Mouse (Mus musculus) urinary bladder, postnatal 25 days (tissue): Measurements from ENCODE around the gene Cfap99.

Experiments used
- DNase-seq: peaks from one replicate; pipeline ENCODE4 v3.0.0; 2022; ENCODE audit warnings: low spot score

Gene Cfap99

GRCm38 (mm10) chr5:34278058-34278457 lies 10.3 kb upstream of the Cfap99 start:
- no peak for DNase-seq

DNA sequence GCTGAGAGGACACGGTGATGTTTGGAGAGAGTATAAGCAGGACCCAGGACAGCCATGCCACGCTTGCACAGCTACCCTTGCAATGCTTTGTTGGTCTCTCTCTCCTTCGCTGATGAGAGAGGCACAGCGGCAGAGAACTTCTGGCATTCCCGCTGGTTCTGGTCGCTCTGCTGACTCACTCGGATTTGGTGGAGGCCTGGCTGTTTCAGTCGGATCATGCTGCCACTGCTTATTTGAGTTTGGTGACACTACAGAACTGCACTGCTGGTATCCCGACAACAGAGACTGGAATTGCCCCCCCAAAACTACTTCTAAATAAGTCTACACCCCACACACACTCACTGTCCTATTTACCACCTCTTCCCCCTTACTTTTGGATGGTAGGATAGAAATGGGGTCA lies 9.2 kb upstream of the Cfap99 start:
- no peak for DNase-seq

- no peak for DNase-seq
Observed at GRCm38 (mm10) chr5:34280976-34281375, 7.4 kb upstream of the Cfap99 start.

DNA sequence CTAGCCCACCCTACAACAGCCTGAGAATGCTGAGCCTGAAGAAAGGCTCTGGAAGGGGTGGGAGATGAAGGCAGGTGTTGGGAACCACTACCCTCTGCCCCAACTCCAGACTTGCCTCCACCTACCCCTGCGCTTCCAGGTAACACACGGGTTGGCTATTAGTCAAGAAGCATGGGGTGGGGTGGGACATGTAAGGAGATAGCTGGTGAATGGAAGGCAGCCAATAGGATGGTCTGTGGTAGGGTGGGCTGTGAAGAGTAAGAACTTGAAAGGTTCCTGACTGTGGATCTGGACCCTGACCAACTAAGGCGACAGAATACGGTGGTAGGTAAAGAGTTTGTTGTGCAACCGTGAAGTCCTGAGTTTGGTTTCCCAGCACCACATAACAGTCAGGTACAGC lies 5.0 kb upstream of the Cfap99 start:
- DNase-seq = no peak

- DNase-seq = no peak
Observed at GRCm38 (mm10) chr5:34284156-34284750, 4.1 kb upstream of the Cfap99 start.

- DNase-seq = no peak
Observed at GRCm38 (mm10) chr5:34285285-34285684, 3.1 kb upstream of the Cfap99 start.

DNA sequence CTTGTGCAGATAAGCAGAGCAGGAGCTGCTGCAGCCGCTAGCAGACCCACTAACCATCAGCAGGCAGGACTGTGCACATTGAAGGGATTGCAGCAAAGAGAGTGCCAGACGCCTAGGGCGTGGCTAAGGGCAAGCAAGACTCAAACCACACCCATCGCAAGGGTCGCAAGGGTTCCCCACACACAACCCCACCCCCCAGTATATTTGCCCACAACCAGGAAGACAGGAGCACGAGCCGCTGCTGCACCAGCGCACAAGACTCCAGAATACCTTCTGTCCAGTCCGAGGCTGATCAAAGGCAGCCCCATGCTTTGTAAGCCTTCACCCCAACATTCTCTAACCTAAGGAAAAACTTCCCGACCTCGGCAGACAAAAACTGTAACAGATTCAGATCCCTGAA lies 1.9 kb upstream of the Cfap99 start:
- no peak for DNase-seq

DNA sequence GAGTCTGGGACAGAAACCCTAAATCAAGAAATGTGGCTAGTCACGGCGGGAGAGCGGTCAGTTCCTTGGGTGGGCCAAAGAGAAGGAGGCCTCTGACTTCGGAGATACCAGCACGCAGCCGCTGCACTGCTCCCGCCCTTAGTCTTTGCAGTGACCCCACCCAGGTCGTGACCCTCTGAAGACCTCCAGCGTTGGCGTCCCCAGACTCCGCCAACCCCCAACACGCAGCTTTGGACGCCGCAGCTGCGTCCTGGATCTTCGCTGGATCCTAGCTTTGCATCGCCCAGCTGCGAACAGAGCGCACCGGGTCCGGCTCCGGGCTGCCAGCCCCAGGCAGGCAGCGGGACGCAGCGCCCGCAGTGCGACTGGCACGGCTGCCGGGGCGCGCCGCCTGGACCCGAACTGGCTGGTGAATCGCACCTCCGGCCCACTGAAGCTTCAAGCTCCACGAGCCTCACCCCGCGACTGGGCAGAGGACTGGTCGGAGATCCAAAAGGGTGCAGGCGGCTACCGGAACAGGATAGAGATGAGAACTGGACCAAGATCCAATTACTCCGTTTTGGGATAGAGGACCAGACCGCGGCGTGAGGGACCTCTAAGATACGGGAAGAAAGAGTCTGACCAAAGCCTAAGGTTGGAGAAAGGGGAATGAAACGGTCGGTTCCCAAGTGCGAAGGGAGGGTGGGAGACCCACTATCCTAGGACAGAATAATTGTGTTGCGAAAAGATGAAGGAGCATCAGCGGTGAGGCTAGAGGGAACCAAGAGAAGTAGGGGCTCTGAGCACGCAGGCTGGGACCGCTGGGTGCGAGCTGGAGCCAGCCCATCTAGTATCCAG lies 1.2 kb upstream of the Cfap99 start:
- no peak for DNase-seq

DNA sequence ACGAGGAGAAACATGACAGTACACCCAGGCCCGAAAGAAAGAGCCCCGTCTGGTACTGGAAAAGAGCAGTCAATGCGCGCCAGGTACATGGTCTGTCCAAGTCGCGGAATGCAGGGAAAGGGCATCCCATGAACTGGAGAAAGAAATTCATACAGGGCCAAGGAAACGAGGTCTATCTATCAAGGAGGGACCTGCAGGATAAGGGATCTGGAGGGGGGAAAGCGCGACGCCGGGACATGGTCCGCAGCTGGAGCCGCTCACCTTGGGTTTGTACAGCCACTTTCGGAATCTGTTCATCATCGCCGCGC lies 608 bp upstream of the Cfap99 start:
- DNase-seq = no peak

- no peak for DNase-seq
Observed at GRCm38 (mm10) chr5:34289286-34289685, 886 bp downstream of the Cfap99 start.

DNA sequence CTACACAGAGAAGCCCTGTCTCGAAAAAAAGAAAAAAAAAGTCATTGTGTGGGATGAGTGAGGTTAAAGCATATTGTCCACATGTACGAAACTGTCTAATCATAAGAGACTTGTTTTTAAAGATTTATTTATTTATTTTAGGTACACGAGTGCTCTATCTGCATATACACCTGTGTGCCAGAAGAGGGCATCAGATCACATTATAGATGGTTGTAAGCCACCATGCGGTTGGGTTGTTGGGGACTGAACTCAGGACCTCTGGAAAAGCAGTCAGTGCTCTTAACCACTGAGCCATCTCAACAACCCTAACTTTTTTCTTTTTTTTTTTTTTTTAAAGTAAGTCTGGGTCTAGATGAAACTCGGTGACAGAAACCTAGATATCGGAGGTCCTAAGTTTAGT lies 5.0 kb downstream of the Cfap99 start:
- DNase-seq = no peak

GRCm38 (mm10) chr5:34294696-34295095 lies 6.3 kb downstream of the Cfap99 start:
- DNase-seq = peak; percentile 13

GRCm38 (mm10) chr5:34295141-34295540 lies 6.7 kb downstream of the Cfap99 start:
- peak; percentile 14 for DNase-seq

DNA sequence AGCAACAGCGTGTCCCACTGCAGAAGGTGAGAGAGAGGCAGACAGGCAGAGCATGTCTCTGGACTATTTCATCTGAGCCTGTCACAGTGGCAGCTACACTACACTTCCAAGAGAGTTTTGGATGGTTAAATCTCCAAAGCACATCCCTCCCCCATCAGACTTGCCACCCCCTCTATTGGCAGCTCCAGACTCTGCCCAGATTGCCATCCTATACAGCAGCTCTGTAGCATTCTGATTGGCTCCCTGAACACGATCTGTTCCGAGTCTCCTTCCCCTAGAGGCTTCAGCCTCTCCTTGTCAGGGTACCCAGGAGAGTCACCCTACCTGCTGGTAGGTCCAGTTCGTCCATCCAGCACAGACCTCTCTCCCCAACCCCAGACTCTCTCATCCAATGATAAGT lies 9.7 kb downstream of the Cfap99 start:
- DNase-seq = no peak

DNA sequence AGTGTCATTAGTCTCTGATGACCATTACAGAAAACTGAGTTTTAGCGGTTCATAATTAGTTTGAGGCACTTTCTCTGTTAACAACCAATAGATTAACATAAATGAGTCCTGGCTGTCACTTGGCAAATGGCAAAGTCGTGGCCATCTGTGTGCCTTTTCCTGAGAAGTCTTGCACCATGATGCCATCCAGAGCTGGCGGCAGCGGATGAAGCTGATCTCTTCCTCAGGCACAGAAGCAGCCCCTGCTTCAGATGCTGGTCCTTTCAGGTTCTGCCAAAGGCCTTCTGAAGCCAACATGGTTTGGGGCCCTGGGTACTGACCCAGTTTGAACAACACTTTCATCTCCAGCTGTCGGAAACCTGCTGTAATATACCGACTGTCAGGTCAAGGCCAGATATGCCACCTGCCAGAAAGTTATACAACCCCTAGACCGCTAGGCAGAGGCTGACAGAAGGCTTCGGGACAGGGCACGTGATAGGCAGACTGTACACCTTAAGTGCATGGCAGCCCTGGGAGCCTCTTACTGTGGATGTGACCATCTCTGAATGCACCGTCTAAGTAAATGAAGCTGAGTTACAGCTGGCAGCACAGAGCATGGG lies 10.6 kb downstream of the Cfap99 start:
- no peak for DNase-seq

GRCm38 (mm10) chr5:34302377-34302776 lies 14.0 kb downstream of the Cfap99 start:
- no peak for DNase-seq

DNA sequence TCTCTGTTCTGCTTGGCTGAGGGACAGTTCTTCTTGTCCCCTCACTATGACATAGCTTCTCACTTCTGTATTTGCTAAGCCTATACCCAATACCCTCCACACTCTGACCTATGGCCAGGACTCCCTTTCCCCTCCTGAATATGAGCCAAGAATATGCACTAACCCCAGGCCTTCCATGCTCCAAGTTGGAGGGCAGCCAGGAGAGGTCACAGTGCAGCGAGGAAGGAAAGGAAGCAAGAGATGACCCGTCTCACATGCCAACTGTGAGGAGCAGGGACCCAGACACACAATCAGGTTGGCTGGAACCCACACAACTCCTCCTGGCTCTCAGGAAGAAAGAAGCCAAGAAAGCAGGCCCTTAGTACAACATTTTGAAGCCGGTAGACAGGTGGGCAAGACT lies 20.6 kb downstream of the Cfap99 start:
- DNase-seq = no peak

GRCm38 (mm10) chr5:34319491-34320034 lies 31.2 kb downstream of the Cfap99 start:
- DNase-seq = no peak

DNA sequence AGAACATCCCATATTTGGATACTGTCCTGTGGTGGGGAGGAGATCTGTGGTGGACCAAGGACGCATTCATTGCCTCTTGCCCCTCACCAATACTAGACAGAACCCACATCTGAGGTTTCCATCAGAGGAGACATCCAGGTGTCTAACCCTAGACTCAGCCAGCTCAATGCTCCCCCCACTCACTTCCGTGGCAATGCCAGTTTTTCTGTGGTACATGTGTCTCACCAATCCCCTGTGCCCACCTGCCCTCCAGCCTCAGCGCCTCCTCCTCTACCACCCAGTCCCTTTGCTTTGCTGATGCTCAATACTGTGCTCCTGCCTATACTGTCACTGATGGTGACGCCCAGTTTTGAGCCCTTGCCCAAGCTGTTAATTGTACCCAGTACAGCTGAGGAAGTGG lies 32.8 kb downstream of the Cfap99 start:
- no peak for DNase-seq

GRCm38 (mm10) chr5:34325286-34325685 lies 36.9 kb downstream of the Cfap99 start:
- DNase-seq = no peak

DNA sequence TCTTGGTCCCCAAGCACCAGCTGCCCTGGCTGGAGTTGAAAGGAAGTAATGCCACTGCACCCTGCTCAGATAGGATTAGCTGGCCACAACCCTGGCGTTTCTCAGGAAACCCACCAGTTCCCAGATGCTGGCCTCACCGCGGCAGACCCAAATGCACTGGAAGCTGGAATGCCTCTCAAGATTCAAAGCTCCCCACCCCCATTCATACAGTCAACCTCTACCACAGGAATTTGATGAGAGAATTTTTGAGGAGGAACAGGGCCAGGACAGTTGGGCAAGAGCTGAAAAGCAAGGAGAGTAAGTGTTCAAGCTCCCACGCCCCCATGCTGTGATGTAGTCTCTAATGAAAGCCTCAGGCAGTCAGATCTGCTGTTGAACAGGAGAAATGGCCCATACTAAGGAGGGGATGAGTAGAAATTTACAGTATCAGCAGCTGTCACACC lies 37.9 kb downstream of the Cfap99 start:
- DNase-seq = peak; percentile 8

- DNase-seq = peak; percentile 23
Observed at GRCm38 (mm10) chr5:34326875-34327576, 38.6 kb downstream of the Cfap99 start.

DNA sequence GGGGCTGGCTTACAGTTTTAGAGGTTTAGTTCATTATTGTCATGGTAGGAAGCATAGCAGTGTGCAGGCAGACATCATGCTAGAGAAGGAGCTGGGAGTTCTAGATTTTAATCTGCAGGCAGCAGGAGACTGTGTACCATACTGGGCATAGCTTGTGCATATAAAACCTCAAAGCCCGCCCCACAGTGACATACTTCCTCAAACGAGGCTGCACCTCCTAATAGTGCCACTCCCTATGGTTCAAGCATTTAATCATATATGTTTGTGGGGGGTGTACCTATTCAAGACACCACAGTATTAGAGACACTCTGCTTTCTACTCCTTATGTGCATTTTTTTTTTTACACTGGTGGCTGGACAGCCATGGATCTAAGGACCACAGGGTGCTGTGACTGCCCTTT lies 41.7 kb downstream of the Cfap99 start:
- DNase-seq = no peak
